Mouse (Mus musculus) CH12.LX (cell line): ENCODE measurements around the gene Mamdc4. TPM values are rescaled to one million over a fixed set of nuclear protein-coding genes. Genes with fewer than 3 reads are reported as not detected.

Experiments
- DNase-seq: peaks from one replicate; pipeline ENCODE4 v3.0.0-alpha.2; 2013; ENCODE audit errors: extremely low read depth
- H3K27ac ChIP-seq: 2 replicates; pipeline ENCODE4 v1.5.1; 2012; ENCODE audit warnings: low read depth, mild to moderate bottlenecking, control low read depth, moderate library complexity; ENCODE audit not compliant: insufficient read depth
- H3K27me3 ChIP-seq: replicated peaks from 2 replicates; pipeline ENCODE3; 2012; ENCODE audit warnings: inconsistent platforms
- H3K36me3 ChIP-seq, 2 experiments: replicated peaks in 1 of 2; 2 replicates each; pipeline versions ENCODE3 to v1.6.1; 2012; ENCODE audit warnings: inconsistent platforms in 1 of 2, low read length in 1 of 2, mild to moderate bottlenecking in 1 of 2, mixed read lengths in 1 of 2, moderate library complexity in 1 of 2; ENCODE audit not compliant: control insufficient read depth in 1 of 2, insufficient read depth in 1 of 2
- H3K4me1 ChIP-seq, 2 experiments: 2 replicates each; pipeline ENCODE4 v1.6.1; 2012; ENCODE audit warnings: inconsistent platforms in 1 of 2, moderate library complexity in 1 of 2; ENCODE audit not compliant: insufficient read depth in 2 of 2, control insufficient read depth in 1 of 2
- H3K4me2 ChIP-seq: 2 replicates; pipeline ENCODE4 v1.6.1; 2012; ENCODE audit warnings: low read depth, mild to moderate bottlenecking, control low read depth; ENCODE audit not compliant: poor library complexity, insufficient read depth, severe bottlenecking
- H3K4me3 ChIP-seq, 3 experiments: fragments of 150-350 bp in 1 of 3; sonication (generic) in 1 of 3; replicated peaks in 1 of 3; 2 replicates each; pipeline versions ENCODE3 to v1.5.1; 2011 to 2012; ENCODE audit warnings: low read depth in 2 of 3, low read length in 2 of 3, mild to moderate bottlenecking in 2 of 3, moderate library complexity in 2 of 3, control low read depth in 1 of 3, improper control_type of control experiment in 1 of 3, inconsistent platforms in 1 of 3, mixed read lengths in 1 of 3; ENCODE audit not compliant: poor library complexity in 1 of 3
- H3K79me2 ChIP-seq: replicated peaks from 2 replicates; pipeline ENCODE4 v1.6.1; 2012; ENCODE audit warnings: mild to moderate bottlenecking, moderate library complexity; ENCODE audit not compliant: control insufficient read depth, poor library complexity, insufficient read depth, severe bottlenecking; ENCODE audit errors: extremely low read depth
- H3K9ac ChIP-seq: 2 replicates; pipeline ENCODE4 v1.6.1; 2012; ENCODE audit warnings: low read depth, mild to moderate bottlenecking, control low read depth, moderate library complexity; ENCODE audit not compliant: insufficient read depth
- H3K9me3 ChIP-seq: replicated peaks from 2 replicates; pipeline ENCODE3; 2012; ENCODE audit warnings: low read length, inconsistent platforms, mixed read lengths
- GABPA ChIP-seq: IDR thresholded peaks from 2 replicates; pipeline ENCODE4 v1.6.1; 2012; ENCODE audit warnings: low read depth, low read length, improper control_type of control experiment, inconsistent platforms; ENCODE audit not compliant: insufficient replicate concordance
- MAFK ChIP-seq: IDR thresholded peaks from 2 replicates; pipeline ENCODE4 v1.6.1; 2011; ENCODE audit warnings: low read length, improper control_type of control experiment; ENCODE audit not compliant: insufficient replicate concordance
- MAX ChIP-seq: IDR thresholded peaks from 2 replicates; pipeline ENCODE4 v1.6.1; 2011; ENCODE audit warnings: low read length, improper control_type of control experiment
- NELFE ChIP-seq: IDR thresholded peaks from 2 replicates; pipeline ENCODE4 v1.6.1; 2011; ENCODE audit warnings: low read depth, low read length, improper control_type of control experiment
- POLR2A ChIP-seq: IDR thresholded peaks from 2 replicates; pipeline ENCODE4 v1.6.1; 2011; ENCODE audit warnings: low read depth, mild to moderate bottlenecking, improper control_type of control experiment, low read length
- POLR2AphosphoS2 ChIP-seq: IDR thresholded peaks from 2 replicates; pipeline ENCODE4 v1.6.1; 2011; ENCODE audit warnings: low read depth, low read length, improper control_type of control experiment
- RCOR1 ChIP-seq: conservative IDR thresholded peaks from 2 replicates; pipeline ENCODE4 v1.6.1; 2012; ENCODE audit warnings: low read depth, mild to moderate bottlenecking, inconsistent platforms, low read length, improper control_type of control experiment
- USF1 ChIP-seq: IDR thresholded peaks from 2 replicates; pipeline ENCODE4 v1.6.1; 2014; ENCODE audit warnings: low read depth, mild to moderate bottlenecking, inconsistent platforms, low read length, improper control_type of control experiment
- ZKSCAN1 ChIP-seq: IDR thresholded peaks from 2 replicates; pipeline ENCODE4 v1.6.1; 2012; ENCODE audit warnings: low read depth, inconsistent platforms, low read length, improper control_type of control experiment, borderline replicate concordance
- dilution Hi-C: fragments of 300-500 bp; cut with MboI; formaldehyde crosslinking; loops from 2 replicates; pipeline ENCODE4 v1.14.3; 2020; ENCODE audit warnings: low sequenced_read_pairs; ENCODE audit not compliant: extremely low pct_unique_long_range_greater_than_20kb, extremely low pct_ligation_motif_present
- in situ Hi-C: fragments of 300-500 bp; cut with MboI; formaldehyde crosslinking; loops from 3 replicates; pipeline ENCODE4 v1.14.3; 2019; ENCODE audit warnings: low sequenced_read_pairs, low pct_ligation_motif_present, low pct_unique_long_range_greater_than_20kb, mixed read lengths
- polyA plus RNA-seq: library from polyadenylated mRNA; unstranded; fragments of >175 nt; gene quantifications from 2 replicates; pipeline ENCODE4 v1.2.1, GENCODE M21; 2012; ENCODE audit warnings: low read depth; ENCODE audit not compliant: insufficient read length
- total RNA-seq, 2 experiments: library from RNA; depleted of rRNA; stranded (reverse); fragments of 300-350 nt in 1 of 2; fragments of >200 nt in 1 of 2; gene quantifications; 2 replicates each; pipeline ENCODE4 v1.2.3; 2012 to 2014

Mamdc4 gene
- total and polyA plus RNA-seq, 3 experiments: 4.4 to 34.9 (median 11.5) TPM

DNA sequence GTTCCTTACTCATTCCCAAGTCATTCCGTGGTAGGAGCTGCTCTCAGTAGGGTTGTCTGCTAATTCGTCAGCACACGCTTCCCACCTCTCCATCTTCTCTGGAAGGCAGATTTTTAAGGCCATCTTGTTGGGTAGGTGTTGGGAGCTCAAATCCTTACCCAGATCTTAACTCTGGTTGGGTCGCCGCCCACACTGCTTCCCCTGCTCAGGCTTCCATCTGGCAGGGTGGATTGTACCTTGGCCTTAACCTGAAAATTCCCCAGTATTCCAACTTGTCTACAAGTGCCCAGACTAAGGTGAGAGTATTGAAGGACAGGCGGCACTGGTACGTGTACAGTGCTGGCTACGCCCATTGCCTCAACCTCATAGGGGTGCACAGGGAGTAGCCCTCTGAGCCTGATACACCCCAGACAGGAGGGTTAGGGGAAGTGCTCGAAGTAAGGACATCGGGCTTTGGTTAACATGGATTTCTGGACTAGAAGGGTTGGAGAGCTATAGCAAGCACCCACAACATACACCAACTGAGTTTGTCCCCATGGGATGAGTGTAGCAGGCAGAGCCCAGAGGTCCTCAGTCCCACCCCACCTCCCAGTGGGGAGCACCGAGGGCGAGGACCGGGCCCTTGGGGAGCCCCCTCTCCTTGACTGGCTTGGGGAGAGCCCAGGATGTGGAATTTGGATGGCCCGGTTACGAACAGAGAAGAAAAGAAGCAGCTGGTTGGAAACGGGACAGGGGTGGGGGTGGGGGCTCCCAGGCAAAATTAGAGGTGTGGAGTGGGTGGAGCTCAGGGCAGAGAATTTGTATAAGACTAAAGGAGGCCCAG lies 1.6 kb upstream of the Mamdc4 start:
- Histone ChIP-seq H3K4me3 (no peak overlapping the region), H3K9ac (0 out of 2 replicates have a peak overlapping the region, but pooled peaks have one; percentile 80), H3K27me3 (no peaks in the 10 kb centered on the region), H3K4me2 (no peak overlapping the region)
- in situ Hi-C loops (no loop called here), dilution Hi-C loops (no loop called here)
- DNase-seq: no peak
- no peak for TF ChIP-seq MAFK
- TF ChIP-seq, all 38 proteins: peak for 0
- Histone ChIP-seq H3K79me2 (no peaks in the 10 kb centered on the region), H3K9me3 (peaks cover 39% of the 10 kb centered on the region), H3K27ac (no peak overlapping the region; the same call in 1 of the 2 replicates), H3K4me1 (peaks cover 9 to 36% of the 10 kb centered on the region in 2 experiments; a peak in 3 of 4 replicates), H3K36me3 (peaks cover 14 to 60% of the 10 kb centered on the region in 2 experiments)

DNA sequence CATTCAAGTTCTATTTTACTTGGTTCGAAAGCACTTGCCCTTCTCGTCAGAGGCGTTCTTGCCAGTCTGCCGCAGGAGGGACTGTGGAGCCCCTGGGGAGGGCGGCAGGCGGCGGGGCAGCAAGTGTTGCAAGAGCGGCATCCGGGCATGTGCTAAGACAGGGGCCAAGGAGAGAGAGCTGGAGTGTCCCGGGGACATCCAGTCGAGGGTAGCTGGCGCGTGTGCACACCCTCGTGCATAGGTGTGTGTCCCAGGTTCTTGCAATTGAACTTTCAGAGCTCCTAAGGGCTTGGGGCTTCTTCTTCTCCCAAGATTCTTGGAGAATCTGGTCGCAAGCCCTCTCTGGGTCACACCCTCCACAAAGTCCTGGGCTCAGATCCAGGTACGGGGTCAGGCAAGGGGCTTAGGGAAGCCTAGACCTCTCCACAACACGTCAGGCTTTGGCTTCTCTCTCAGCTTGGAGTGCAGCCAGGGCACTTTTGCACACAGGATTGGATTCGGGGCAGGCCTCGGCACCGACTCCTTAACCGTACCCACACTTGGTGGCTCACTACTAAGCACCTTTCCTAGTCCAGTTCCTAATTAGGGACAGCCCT lies 885 bp upstream of the Mamdc4 start:
- peak overlapping the region; percentile 20 to 55 (median 31) for H3K4me3 ChIP-seq
- H3K79me2 ChIP-seq: no peaks in the 10 kb centered on the region
- H3K9ac ChIP-seq: peak overlapping the region; percentile 80
- dilution Hi-C loops: no loop called here
- peaks cover 14 to 67% of the 10 kb centered on the region in 2 experiments for H3K36me3 ChIP-seq
- no peaks in the 10 kb centered on the region for H3K27me3 ChIP-seq
- no peak for TF ChIP-seq POLR2A
- TF ChIP-seq ZKSCAN1: no peak
- H3K4me2 ChIP-seq: peak overlapping the region; percentile 18
- peak; percentile 47 for DNase-seq
- in situ Hi-C loops: no loop called here
- H3K9me3 ChIP-seq: peaks cover 39% of the 10 kb centered on the region
- peak overlapping the region; percentile 54 for H3K27ac ChIP-seq
- H3K4me1 ChIP-seq: peaks cover 5 to 29% of the 10 kb centered on the region in 2 experiments; a peak in 3 of 4 replicates

DNA sequence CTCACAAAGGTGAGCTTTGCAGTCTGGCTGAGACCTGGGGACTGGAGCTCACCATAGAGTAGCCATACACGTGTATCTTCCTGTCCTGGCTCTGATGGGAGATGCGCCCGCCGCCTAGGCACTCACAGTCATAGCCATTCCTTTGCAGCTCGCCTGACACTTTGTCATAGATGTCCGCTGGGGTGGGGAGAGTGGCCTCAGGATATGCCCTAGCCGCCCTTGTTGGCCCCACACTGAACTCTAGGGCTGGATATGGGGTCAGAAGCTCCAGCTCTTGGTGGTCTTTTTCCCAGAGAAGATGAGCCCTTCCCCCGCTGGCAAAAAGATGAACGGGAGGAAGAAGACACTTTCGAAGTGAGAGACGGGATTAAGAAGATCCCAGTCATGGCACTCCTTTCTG lies 509 bp downstream of the Mamdc4 start:
- Histone ChIP-seq H3K9ac (peak overlapping the region; percentile 80; the same call in 1 of the 2 replicates), H3K79me2 (no peaks in the 10 kb centered on the region), H3K27me3 (no peaks in the 10 kb centered on the region), H3K4me2 (peak overlapping the region; percentile 62), H3K9me3 (peaks cover 29% of the 10 kb centered on the region), H3K4me1 (peaks cover 4 to 24% of the 10 kb centered on the region in 2 experiments; a peak in 3 of 4 replicates), H3K27ac (no peak overlapping the region), H3K4me3 (peak overlapping the region; percentile 55 to 84 (median 67)), H3K36me3 (peaks cover 24 to 72% of the 10 kb centered on the region in 2 experiments)
- no peak for TF ChIP-seq MAX
- TF ChIP-seq NELFE: no peak
- TF ChIP-seq USF1: no peak
- no peak for TF ChIP-seq GABPA
- TF ChIP-seq RCOR1: no peak
- TF ChIP-seq MAFK: no peak
- TF ChIP-seq POLR2AphosphoS2: no peak
- in situ Hi-C loops: no loop called here
- DNase-seq: no peak
- dilution Hi-C loops: no loop called here
